12 mouse cellular contexts compared by ENCODE assay signal in genomic region chr19:46621236-46622183, GRCm38 (mm10). TPM values are rescaled to one million over a fixed set of nuclear protein-coding genes. Genes with fewer than 3 reads are reported as not detected.
A peak's percentile ranks its signal among the peaks of the same experiment; 100 is the strongest.
DNase-seq lines count a peak whose midpoint lies in the region; ATAC-seq lines count a peak whose summit lies in the region.
"Had no signal": no experiment of that assay in that cellular context is flagged by ENCODE, and none has a peak within 500 bp of the region (broad histone marks: within the 10 kb centered on the region; RNA-seq: fewer than 3 reads in every experiment).

No protein-coding gene starts in this region.

- no peak for ATAC-seq in embryonic facial prominence, embryonic 15.5 days (ENCODE audit: insufficient number of reproducible peaks, low FRiP score, low TSS enrichment, low read depth)
- ATAC-seq in midbrain, embryonic 11.5 days (ENCODE audit: low FRiP score), result no peak
- ATAC-seq: Patski had no signal

- 64% methylated on average over 19 of the region's 19 CpGs for WGBS in embryonic facial prominence, embryonic 15.5 days
- 63% methylated on average over 19 of the region's 19 CpGs for WGBS in midbrain, embryonic 11.5 days

- no peak overlapping the region for H3K9ac ChIP-seq in embryonic facial prominence, embryonic 15.5 days
- no peak overlapping the region for H3K9ac ChIP-seq in midbrain, embryonic 11.5 days (ENCODE audit: low read length)

- H3K27me3 ChIP-seq in embryonic facial prominence, embryonic 15.5 days, result no peaks in the 10 kb centered on the region
- no peaks in the 10 kb centered on the region for H3K27me3 ChIP-seq in midbrain, embryonic 11.5 days (ENCODE audit: control insufficient read depth, insufficient read depth, low read length)
- H3K27me3 ChIP-seq: Patski had no signal

- no peak overlapping the region for H3K4me3 ChIP-seq in embryonic facial prominence, embryonic 15.5 days (replicated peaks)
- H3K4me3 ChIP-seq in midbrain, embryonic 11.5 days (ENCODE audit: low read depth, low read length), result no peak overlapping the region

- H3K4me2 ChIP-seq in embryonic facial prominence, embryonic 15.5 days (replicated peaks), result no peak overlapping the region
- H3K4me2 ChIP-seq in midbrain, embryonic 11.5 days, result no peak overlapping the region

- H3K9me3 ChIP-seq in embryonic facial prominence, embryonic 15.5 days (replicated peaks), result no peaks in the 10 kb centered on the region
- H3K9me3 ChIP-seq in midbrain, embryonic 11.5 days (ENCODE audit: control insufficient read depth, low read length), result no peaks in the 10 kb centered on the region

- peak; percentile 65 to 70 for DNase-seq in adrenal gland, adult (ENCODE audit: inconsistent age in 2 of 2, low spot score in 1 of 2)
- DNase-seq in adrenal gland, postnatal 10 days, result no peak
- peak; percentile 28 to 61 for DNase-seq in layer of hippocampus, adult 18-20 months (ENCODE audit: low spot score in 2 of 2)
- DNase-seq in layer of hippocampus, postnatal 10 days (ENCODE audit: low spot score in 2 of 2), result no peak
- no peak for DNase-seq in midbrain, embryonic 11.5 days (ENCODE audit: low spot score, missing footprints)
- no peak for DNase-seq in cerebellum, adult 8-10 months
- no peak for DNase-seq in gastrocnemius, postnatal 25 days
- DNase-seq: cerebellum, adult 11 months had no signal

- peaks cover 87% of the 10 kb centered on the region for H3K4me1 ChIP-seq in embryonic facial prominence, embryonic 15.5 days
- H3K4me1 ChIP-seq in midbrain, embryonic 11.5 days (ENCODE audit: control insufficient read depth, insufficient read depth, low read length), result peaks cover 46% of the 10 kb centered on the region

- H3K36me3 ChIP-seq in embryonic facial prominence, embryonic 15.5 days, result peaks cover 6% of the 10 kb centered on the region; the same call in 1 of the 2 replicates
- H3K36me3 ChIP-seq in midbrain, embryonic 11.5 days (ENCODE audit: control insufficient read depth, insufficient read depth, low read length), result peaks cover 4% of the 10 kb centered on the region; the same call in 1 of the 2 replicates

- peak overlapping the region; percentile 79 for H3K27ac ChIP-seq in embryonic facial prominence, embryonic 15.5 days (replicated peaks)
- peak overlapping the region; percentile 30; the same call in 1 of the 2 replicates for H3K27ac ChIP-seq in midbrain, embryonic 11.5 days (ENCODE audit: low read depth, low read length)

RNA-seq across cellular contexts. Expression of gene Wbp1l, which starts 22.6 kb away (rescaled TPM):
- 100 to 1,000 TPM; 122 to 123 TPM for total RNA-seq in adrenal gland, postnatal 10 days (2021)
- 10 to 100 TPM; 38.1 to 40.1 TPM for total RNA-seq in layer of hippocampus, adult 18-20 months (2021)
- total RNA-seq in layer of hippocampus, postnatal 10 days (2021), result 10 to 100 TPM; 32.5 to 39.0 TPM
- polyA plus RNA-seq in embryonic facial prominence, embryonic 15.5 days (2015; fragmentation: Nextera tagmentation; extraction: Ambion mirVana), result 50.1 and 55.2 TPM in 2 replicates
- 29.0 and 30.3 TPM in 2 replicates for polyA plus RNA-seq in midbrain, embryonic 11.5 days (2014; fragmentation: Nextera tagmentation; extraction: Ambion mirVana)
- total RNA-seq in gastrocnemius, postnatal 25 days (2021), result 10 to 100 TPM; 39.0 to 47.3 TPM

RNA-seq across cellular contexts. Expression of gene Sfxn2, which starts 48.3 kb away (rescaled TPM):
- total RNA-seq in adrenal gland, postnatal 10 days (2021), result 10 to 100 TPM; 11.2 to 16.4 TPM
- total RNA-seq in layer of hippocampus, adult 18-20 months (2021), result 1 to 10 TPM; 5.2 to 7.6 TPM
- total RNA-seq in layer of hippocampus, postnatal 10 days (2021), result 1 to 10 TPM; 8.5 to 9.9 TPM
- 21.8 and 21.9 TPM in 2 replicates for polyA plus RNA-seq in embryonic facial prominence, embryonic 15.5 days (2015; fragmentation: Nextera tagmentation; extraction: Ambion mirVana)
- polyA plus RNA-seq in midbrain, embryonic 11.5 days (2014; fragmentation: Nextera tagmentation; extraction: Ambion mirVana), result 12.1 and 12.7 TPM in 2 replicates
- 1 to 10 TPM; 2.8 TPM for total RNA-seq in gastrocnemius, postnatal 25 days (2021)

RNA-seq across cellular contexts. Expression of gene Arl3, which starts 48.5 kb away (rescaled TPM):
- 10 to 100 TPM; 41.7 to 43.0 TPM for total RNA-seq in adrenal gland, postnatal 10 days (2021)
- 100 to 1,000 TPM; 127 to 132 TPM for total RNA-seq in layer of hippocampus, adult 18-20 months (2021)
- total RNA-seq in layer of hippocampus, postnatal 10 days (2021), result 100 to 1,000 TPM; 133 to 138 TPM
- polyA plus RNA-seq in embryonic facial prominence, embryonic 15.5 days (2015; fragmentation: Nextera tagmentation; extraction: Ambion mirVana), result 149 TPM in 2 replicates
- 155 and 160 TPM in 2 replicates for polyA plus RNA-seq in midbrain, embryonic 11.5 days (2014; fragmentation: Nextera tagmentation; extraction: Ambion mirVana)
- total RNA-seq in gastrocnemius, postnatal 25 days (2021), result 10 to 100 TPM; 49.6 to 55.8 TPM

RNA-seq across cellular contexts. Expression of gene Cyp17a1, which starts 51.5 kb away (rescaled TPM):
- 1 to 10 TPM; 1.3 to 9.6 TPM for total RNA-seq in adrenal gland, postnatal 10 days (2021)
- total RNA-seq in layer of hippocampus, adult 18-20 months (2021), result not detected
- total RNA-seq in layer of hippocampus, postnatal 10 days (2021), result not detected
- 1.1 and 2.3 TPM in 2 replicates for polyA plus RNA-seq in embryonic facial prominence, embryonic 15.5 days (2015; fragmentation: Nextera tagmentation; extraction: Ambion mirVana)
- not detected in 2 replicates for polyA plus RNA-seq in midbrain, embryonic 11.5 days (2014; fragmentation: Nextera tagmentation; extraction: Ambion mirVana)
- total RNA-seq in gastrocnemius, postnatal 25 days (2021), result not detected
- total RNA-seq: gastrocnemius, adult 18-20 months; layer of hippocampus, postnatal 25 days had no signal
- polyA plus RNA-seq: Patski had no signal

Comparison
In these comparisons a context has a peak if more than half of its experiments do, and no peak if none do; other contexts are left out.
1. DNase-seq: peak in adrenal gland, adult (2 of 2) and layer of hippocampus, adult 18-20 months (2 of 2); none in adrenal gland, postnatal 10 days (single experiment), layer of hippocampus, postnatal 10 days (0 of 2), midbrain, embryonic 11.5 days (single experiment), cerebellum, adult 8-10 months (single experiment) and gastrocnemius, postnatal 25 days (single experiment).